Mouse (Mus musculus) spleen, adult 2 months (tissue): ENCODE data around the gene Hoxa4.

Experiments used
- CTCF ChIP-seq: fragments of 200-500 bp; IDR thresholded peaks from 2 replicates; pipeline ENCODE4 v1.5.1; 2011; ENCODE audit warnings: mild to moderate bottlenecking, inconsistent platforms; ENCODE audit not compliant: insufficient read depth, insufficient read length, insufficient replicate concordance; ENCODE audit errors: extremely low read depth
- POLR2A ChIP-seq: fragments of 200-500 bp; IDR thresholded peaks from 2 replicates; pipeline ENCODE4 v1.6.1; 2011; ENCODE audit warnings: low read depth, low read length, inconsistent platforms

GRCm38 (mm10) chr6:52239625-52240388 lies 48.3 kb upstream of the Hoxa4 start:
- TF ChIP-seq POLR2A (no peak), CTCF (no peak)
